Mouse (Mus musculus) brown adipose tissue, adult 24 weeks (tissue): ENCODE measurements around the gene Ice2. TPM values are rescaled to one million over a fixed set of nuclear protein-coding genes. Genes with fewer than 3 reads are reported as not detected.
A peak's percentile ranks its signal among the peaks of the same experiment; 100 is the strongest.

ENCODE experiments used
- H3K27ac ChIP-seq: fragments of 200-500 bp; replicated peaks from 2 replicates; pipeline ENCODE4 v1.5.1; 2012; ENCODE audit warnings: low read depth, mild to moderate bottlenecking, low read length
- H3K4me1 ChIP-seq: fragments of 200-500 bp; 2 replicates; pipeline ENCODE4 v1.6.1; 2012; ENCODE audit warnings: low read length, mixed read lengths; ENCODE audit not compliant: control insufficient read depth, insufficient read depth, insufficient read length
- H3K4me3 ChIP-seq: fragments of 200-500 bp; 2 replicates; pipeline ENCODE4 v1.5.1; 2012; ENCODE audit warnings: low read depth, mild to moderate bottlenecking, low read length, moderate library complexity; ENCODE audit not compliant: insufficient read depth
- polyA plus RNA-seq: library from polyadenylated mRNA; stranded (reverse); fragments of >200 nt; gene quantifications from 2 replicates; pipeline ENCODE4 v1.2.4, GENCODE M21; 2012; ENCODE audit not compliant: missing spikeins, insufficient read depth, insufficient read length

Gene Ice2
- polyA plus RNA-seq, 1 experiment = 4.2 TPM

DNA sequence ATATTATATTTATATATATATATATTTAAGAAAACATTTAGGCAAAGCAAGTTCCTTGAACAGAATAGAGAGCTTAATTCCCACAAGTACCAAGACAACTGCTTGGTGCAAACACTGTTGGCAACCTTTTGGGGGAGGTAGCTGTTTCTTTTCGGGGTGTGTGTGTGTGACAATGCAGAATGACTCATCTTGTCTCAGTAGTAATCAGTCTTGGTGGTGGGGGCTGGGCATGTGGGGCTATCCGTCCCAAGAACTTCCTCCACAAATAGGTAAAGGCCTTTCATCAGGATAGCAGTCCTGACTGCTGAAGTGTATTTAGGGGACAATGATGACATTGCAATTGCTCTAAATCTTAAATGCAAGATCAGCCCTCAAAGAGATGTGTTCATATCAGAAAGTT is 65.3 kb downstream of the Ice2 start:
- no peak overlapping the region for H3K4me3 ChIP-seq
- no peak overlapping the region for H3K27ac ChIP-seq
- H3K4me1 ChIP-seq = peaks cover 27% of the 10 kb centered on the region

DNA sequence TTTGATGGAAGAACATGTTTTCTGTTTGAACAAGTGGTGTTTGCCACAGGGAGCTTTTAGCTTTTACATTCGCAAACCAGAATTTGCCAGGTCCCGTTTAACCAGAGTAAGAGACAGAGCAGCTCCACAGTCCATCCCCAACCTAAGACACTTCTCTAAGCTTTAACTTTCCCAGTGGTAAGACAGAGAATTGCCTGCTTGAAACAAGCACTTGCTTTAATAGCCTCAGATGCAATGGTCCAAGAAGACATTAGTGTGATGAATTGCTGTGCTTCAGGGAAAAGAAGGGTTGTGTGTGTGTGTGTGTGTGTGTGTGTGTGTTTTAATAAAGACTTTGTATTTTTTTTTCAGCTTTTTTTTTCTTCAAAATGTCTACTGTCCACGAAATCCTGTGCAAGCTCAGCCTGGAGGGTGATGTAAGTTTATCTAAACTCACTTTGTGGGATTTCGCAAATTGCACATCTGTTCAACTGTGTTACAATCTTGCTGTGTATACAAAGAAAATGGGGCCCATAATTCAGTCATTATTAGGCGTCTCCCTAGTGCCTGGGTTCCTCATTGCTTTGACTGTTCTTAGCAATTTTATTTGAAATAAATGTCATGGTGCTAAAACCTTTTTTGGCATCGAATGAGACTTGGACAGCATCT is 66.5 kb downstream of the Ice2 start:
- Histone ChIP-seq H3K4me3 (no peak overlapping the region), H3K27ac (no peak overlapping the region)

DNA sequence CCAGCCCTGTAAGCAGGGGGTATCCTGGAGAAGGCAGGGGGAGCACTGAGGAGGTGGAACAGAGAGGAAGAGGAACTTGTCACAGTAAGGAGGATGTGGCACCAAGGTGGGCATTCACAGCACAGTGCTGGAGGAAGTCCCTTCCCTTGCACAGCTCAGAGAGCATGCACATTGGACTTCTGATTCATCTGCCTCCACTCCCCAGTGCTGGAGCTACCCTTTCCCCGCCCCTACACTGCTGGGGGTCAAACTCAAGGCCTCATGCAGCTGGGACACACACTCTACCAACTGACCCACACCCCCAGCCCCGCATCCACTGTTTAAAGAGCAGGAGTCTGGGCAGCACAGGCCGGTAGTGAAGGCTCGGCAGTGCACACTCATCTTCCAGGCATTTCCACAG is 68.4 kb downstream of the Ice2 start:
- H3K4me1 ChIP-seq = peaks cover 13% of the 10 kb centered on the region; the same call in 1 of the 2 replicates
- no peak overlapping the region for H3K27ac ChIP-seq
- no peak overlapping the region for H3K4me3 ChIP-seq

More for the DNA sequence above, 66.5 kb downstream of the Ice2 start:
- peaks cover 22% of the 10 kb centered on the region for H3K4me1 ChIP-seq

DNA sequence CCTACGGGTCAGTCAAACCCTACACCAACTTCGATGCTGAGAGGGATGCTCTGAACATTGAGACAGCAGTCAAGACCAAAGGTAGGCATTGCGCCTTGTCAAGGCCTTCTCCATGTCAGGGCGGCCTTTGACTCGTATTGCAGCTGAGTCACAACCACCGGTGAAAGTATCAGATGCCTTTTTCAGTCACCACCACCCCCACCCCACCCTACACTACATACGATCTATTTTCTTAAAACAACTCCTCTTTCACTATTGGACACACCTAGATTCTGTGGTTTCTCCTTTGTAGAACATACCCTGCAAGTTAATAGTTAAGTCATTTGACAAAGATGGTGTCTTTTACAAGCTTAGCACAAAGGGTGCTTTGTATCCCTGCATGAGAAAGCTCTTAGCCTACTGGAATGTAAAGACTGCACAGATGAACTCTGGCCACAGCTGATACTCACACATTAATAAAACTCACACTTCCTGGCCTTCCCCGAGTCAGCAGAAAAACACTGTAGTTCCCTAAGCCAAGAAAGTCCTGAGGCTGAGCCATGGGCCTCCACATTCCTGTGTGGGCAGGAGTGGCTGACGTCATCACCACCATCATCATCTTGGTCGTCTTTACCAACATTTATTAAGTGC is 69.7 kb downstream of the Ice2 start:
- peaks cover 13% of the 10 kb centered on the region; the same call in 1 of the 2 replicates for H3K4me1 ChIP-seq
- no peak overlapping the region for H3K27ac ChIP-seq
- H3K4me3 ChIP-seq = no peak overlapping the region

DNA sequence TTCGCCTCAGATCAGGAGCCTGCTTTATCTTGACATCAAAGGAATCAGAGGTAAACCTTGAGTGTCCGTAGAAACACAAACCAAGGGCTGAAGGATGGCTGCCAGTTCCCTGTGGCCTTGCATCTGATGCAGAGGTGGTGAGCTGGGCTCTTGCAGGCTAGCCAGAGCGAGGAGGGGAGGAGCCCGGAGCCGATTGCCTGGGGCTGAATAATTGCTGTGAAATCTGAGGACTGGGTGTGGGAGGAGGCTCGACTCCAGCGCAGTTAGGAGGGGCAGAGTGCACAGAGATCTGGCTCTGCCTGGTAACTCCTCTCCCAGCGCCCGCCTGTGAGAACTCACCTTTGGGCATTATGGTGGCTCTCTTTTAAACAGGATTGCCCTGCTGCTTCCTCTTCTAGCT is 71.3 kb downstream of the Ice2 start:
- no peak overlapping the region for H3K27ac ChIP-seq
- H3K4me1 ChIP-seq = peaks cover 17% of the 10 kb centered on the region; the same call in 1 of the 2 replicates

DNA sequence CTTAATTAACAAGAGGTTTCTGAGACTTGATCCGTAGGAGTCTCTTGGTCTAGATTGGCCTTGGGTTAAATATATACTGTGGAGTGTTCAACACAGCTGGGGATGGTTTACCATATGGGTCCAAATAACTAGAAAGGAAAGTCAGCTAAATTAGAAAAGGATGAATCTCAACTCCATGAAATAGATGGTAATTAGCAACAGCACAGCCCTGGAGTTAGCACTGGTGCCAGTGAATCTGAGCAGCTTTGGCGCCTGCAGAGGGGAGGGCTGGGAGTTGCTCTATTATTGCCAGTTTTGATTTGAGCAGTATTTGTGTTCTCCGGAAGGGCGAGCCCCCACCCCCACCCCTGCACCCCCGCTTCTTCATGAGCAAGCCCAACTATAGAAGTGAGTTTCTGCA is 72.7 kb downstream of the Ice2 start:
- H3K27ac ChIP-seq = no peak overlapping the region

More for the DNA sequence above, 71.3 kb downstream of the Ice2 start:
- no peak overlapping the region for H3K4me3 ChIP-seq

DNA sequence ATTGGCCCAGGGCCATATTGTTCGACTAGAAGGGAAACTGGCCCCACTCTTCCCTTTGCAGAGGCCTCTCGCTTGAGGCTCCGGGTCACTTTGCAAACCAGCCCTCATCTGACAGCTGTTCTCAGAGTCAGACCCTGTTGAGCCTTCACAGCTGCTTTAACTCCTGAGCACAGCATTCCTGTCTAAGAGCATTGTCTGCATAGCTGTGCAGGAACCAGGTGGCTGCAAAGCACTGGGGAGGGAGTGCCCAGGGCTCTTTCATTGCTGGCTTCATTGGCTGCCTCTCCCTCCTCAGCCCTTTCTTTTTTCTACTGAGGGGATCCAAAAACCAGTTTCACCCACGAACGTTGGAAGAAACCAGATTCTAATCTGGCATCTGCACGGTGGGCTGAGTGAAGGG is 73.2 kb downstream of the Ice2 start:
- Histone ChIP-seq H3K4me1 (peaks cover 16% of the 10 kb centered on the region; the same call in 1 of the 2 replicates), H3K4me3 (no peak overlapping the region), H3K27ac (no peak overlapping the region)

More for the DNA sequence above, 72.7 kb downstream of the Ice2 start:
- H3K4me3 ChIP-seq = no peak overlapping the region
- peaks cover 14% of the 10 kb centered on the region; the same call in 1 of the 2 replicates for H3K4me1 ChIP-seq

DNA sequence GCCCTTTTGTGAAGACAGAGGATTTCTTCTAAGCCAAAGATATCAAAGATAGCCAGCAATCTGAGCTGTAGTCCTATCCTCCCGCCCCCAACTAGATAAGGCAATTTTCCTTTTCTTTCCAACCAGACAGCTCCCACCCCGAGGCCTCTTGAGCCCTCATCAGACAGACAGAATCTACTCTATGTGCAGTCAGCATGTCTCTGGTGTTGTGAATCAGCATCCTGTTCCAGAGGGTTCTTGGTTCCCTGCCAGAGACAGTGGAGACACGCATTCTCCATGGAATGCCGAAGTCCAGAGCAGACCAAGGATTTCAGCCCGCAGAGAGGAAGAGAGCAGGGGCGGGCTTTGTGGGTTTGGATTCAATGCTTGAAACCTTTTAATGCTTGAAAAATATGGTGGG is 75.0 kb downstream of the Ice2 start:
- no peak overlapping the region for H3K4me3 ChIP-seq
- peaks cover 21% of the 10 kb centered on the region; the same call in 1 of the 2 replicates for H3K4me1 ChIP-seq
- H3K27ac ChIP-seq = peak overlapping the region; percentile 34

DNA sequence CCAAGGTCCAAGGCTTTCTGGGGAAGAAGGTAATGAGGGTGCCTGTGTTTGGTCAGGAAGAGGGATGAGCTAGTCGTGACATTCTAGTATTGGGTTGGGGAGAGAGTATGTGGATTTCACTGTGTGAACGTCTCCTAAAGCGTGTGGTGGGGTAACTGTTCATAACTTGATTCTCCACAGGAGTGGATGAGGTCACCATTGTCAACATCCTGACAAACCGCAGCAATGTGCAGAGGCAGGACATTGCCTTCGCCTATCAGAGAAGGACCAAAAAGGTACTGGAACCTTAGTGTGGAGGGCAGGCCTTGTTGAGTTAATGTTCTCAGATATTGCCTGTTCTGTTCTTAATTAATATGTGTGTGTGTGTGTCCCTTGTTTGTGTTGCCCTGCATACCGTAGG is 78.2 kb downstream of the Ice2 start:
- no peak overlapping the region for H3K4me3 ChIP-seq
- no peak overlapping the region for H3K27ac ChIP-seq
- peaks cover 23% of the 10 kb centered on the region; the same call in 1 of the 2 replicates for H3K4me1 ChIP-seq

DNA sequence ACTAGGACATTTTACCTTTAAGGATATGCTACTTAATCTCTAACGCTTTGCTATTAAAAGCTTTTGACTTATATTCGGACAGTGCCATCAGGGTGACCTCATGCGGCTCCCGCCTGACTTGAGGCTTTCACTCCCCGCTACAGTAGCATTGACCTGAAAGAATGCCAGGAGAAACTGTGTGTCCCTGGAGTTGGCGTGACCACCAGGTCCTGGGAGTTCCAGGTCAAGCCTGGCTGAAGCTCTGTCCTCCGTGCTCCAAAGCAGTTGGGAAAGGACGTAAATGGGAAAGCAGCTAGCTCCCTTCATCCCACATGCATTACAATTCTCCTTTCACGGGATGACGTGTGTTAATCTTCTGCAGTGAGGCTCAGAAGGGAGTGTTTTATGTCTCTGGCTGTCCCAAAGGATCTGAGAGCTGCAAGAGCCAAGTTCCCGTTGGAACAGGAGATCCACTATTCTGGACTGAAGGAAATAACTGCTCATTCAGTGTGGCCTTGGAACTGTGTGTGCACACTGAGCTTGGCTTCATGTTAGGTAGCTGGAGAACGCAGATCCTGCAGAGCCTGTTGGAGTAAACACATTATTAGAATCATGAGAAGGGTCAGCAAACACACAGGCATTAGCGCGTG is 79.6 kb downstream of the Ice2 start:
- Histone ChIP-seq H3K4me1 (peaks cover 20% of the 10 kb centered on the region; the same call in 1 of the 2 replicates), H3K27ac (peak overlapping the region; percentile 80), H3K4me3 (no peak overlapping the region)

DNA sequence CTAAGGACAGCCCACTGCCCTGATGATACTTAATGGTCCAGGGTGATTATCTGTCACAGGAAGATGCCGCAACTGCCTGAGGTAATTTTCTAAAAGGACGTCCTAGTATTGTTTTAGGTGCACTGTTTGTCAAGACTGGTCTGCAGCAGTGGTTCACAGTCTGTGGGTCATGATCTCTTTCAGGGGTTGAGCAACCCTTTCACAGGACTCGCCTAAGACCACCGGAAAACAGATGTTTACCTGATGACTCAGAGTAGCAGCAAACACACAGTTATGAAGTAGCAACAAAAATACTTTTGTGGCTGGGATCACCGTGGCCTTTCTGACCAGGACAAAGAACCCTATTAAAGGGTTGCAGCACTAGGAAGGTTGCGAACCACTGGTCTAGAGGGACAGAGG is 80.1 kb downstream of the Ice2 start:
- Histone ChIP-seq H3K4me1 (peaks cover 19% of the 10 kb centered on the region; the same call in 1 of the 2 replicates), H3K4me3 (no peak overlapping the region), H3K27ac (peak overlapping the region; percentile 38)

DNA sequence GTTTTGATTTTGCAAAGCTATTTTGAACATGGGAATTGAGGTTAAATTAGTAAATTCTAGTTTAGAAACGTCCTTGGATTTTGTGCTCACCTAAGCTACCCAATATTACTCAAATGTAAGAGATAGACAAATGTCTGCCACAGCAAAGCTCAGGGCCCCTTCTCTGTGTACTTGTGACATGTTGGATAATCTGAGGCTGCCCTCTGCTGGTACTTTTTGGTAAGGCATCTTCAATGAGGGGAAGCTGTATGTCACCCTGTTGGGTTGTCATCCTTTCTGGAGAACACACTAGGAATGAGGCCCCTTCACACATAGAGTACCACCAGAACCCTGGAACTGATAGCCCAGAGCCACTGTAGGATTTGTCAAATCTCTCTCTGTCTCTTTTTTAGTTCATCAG is 82.6 kb downstream of the Ice2 start:
- H3K27ac ChIP-seq = no peak overlapping the region
- peaks cover 16% of the 10 kb centered on the region; the same call in 1 of the 2 replicates for H3K4me1 ChIP-seq

More for the DNA sequence above, 82.6 kb downstream of the Ice2 start:
- H3K4me3 ChIP-seq = no peak overlapping the region

Other genes starting within 250 kb of the Ice2 start
- 603 and 650 TPM in 2 replicates for gene Anxa2, start 55.7 kb downstream of the Ice2 start, polyA plus RNA-seq